23 mouse cellular contexts compared by ENCODE assay signal in genomic region chr17:79809491-79810316, GRCm38 (mm10).
A peak's percentile ranks its signal among the peaks of the same experiment; 100 is the strongest.
DNase-seq lines count a peak whose midpoint lies in the region; ATAC-seq and TF ChIP-seq lines count a peak whose summit lies in the region.
"Had no signal": no experiment of that assay in that cellular context is flagged by ENCODE, and none has a peak within 500 bp of the region (broad histone marks: within the 10 kb centered on the region; RNA-seq: fewer than 3 reads in every experiment).

No protein-coding gene starts in this region.

- WGBS in forebrain, embryonic 13.5 days, result 71% methylated on average over 23 of the region's 23 CpGs
- WGBS in forebrain, embryonic 10.5 days, result 88% methylated on average over 23 of the region's 23 CpGs
- WGBS in lung, postnatal 0 days, result 49% methylated on average over 23 of the region's 23 CpGs
- WGBS in forebrain, embryonic 16.5 days, result 64% methylated on average over 23 of the region's 23 CpGs

- no peaks in the 10 kb centered on the region for H3K36me3 ChIP-seq in forebrain, embryonic 13.5 days (ENCODE audit: poor library complexity, severe bottlenecking)
- no peaks in the 10 kb centered on the region for H3K36me3 ChIP-seq in forebrain, embryonic 10.5 days (replicated peaks)
- no peaks in the 10 kb centered on the region for H3K36me3 ChIP-seq in lung, postnatal 0 days (ENCODE audit: insufficient read depth, low read length)
- H3K36me3 ChIP-seq in forebrain, embryonic 16.5 days (ENCODE audit: control insufficient read depth, insufficient read depth), result no peaks in the 10 kb centered on the region
- H3K36me3 ChIP-seq: embryonic facial prominence, embryonic 15.5 days; hindbrain, embryonic 12.5 days; limb, embryonic 12.5 days had no signal

- ATAC-seq in forebrain, embryonic 13.5 days, result peak; percentile 75; the same call in 1 of the 2 replicates
- no peak; the same call in 1 of the 2 replicates for ATAC-seq in lung, postnatal 0 days
- 0 out of 2 replicates have a peak, but pooled peaks have one; percentile 8 for ATAC-seq in forebrain, embryonic 16.5 days
- ATAC-seq: activated CD4-positive, CD25-positive, alpha-beta regulatory T cell, adult 4 months; liver, postnatal 0 days had no signal

- no peak for DNase-seq in forebrain, embryonic 10.5 days (ENCODE audit: extremely low spot score, low spot score)
- DNase-seq in lung, postnatal 0 days (ENCODE audit: low spot score), result peak; percentile 49
- DNase-seq in lung, postnatal 14 days, result no peak
- DNase-seq in retina, embryonic 14.5 days (ENCODE audit: low spot score), result peak; percentile 77
- no peak for DNase-seq in left cerebral cortex, adult 18-20 months (ENCODE audit: low spot score in 2 of 2)
- DNase-seq in cerebellum, postnatal 4 days (ENCODE audit: low spot score in 2 of 2), result no peak
- DNase-seq: adrenal gland, adult 8-10 months; cerebellum, adult 18-20 months; cerebellum, postnatal 14 days; gastrocnemius, postnatal 25 days; kidney, adult 2 months; kidney, postnatal 14 days; liver, postnatal 0 days; lung, postnatal 36 days had no signal

- H3K4me2 ChIP-seq in forebrain, embryonic 13.5 days, result no peak overlapping the region
- no peak overlapping the region for H3K4me2 ChIP-seq in lung, postnatal 0 days (replicated peaks; ENCODE audit: low read depth, low read length)
- H3K4me2 ChIP-seq in forebrain, embryonic 16.5 days (ENCODE audit: low read length), result no peak overlapping the region
- H3K4me2 ChIP-seq: embryonic facial prominence, embryonic 15.5 days; hindbrain, embryonic 12.5 days; limb, embryonic 12.5 days; liver, embryonic 11.5 days had no signal

- no peak for TF ChIP-seq CTCF in lung, postnatal 0 days (IDR thresholded peaks at IDR 0.05)

- H3K4me1 ChIP-seq in forebrain, embryonic 13.5 days, result peaks cover 5% of the 10 kb centered on the region; the same call in 1 of the 2 replicates
- H3K4me1 ChIP-seq in forebrain, embryonic 10.5 days, result peaks cover 9% of the 10 kb centered on the region; the same call in 1 of the 2 replicates
- no peaks in the 10 kb centered on the region for H3K4me1 ChIP-seq in lung, postnatal 0 days (ENCODE audit: insufficient read depth, low read depth, low read length)
- H3K4me1 ChIP-seq in forebrain, embryonic 16.5 days (replicated peaks; ENCODE audit: control insufficient read depth, insufficient read depth, low read length), result no peaks in the 10 kb centered on the region
- H3K4me1 ChIP-seq: embryonic facial prominence, embryonic 15.5 days; hindbrain, embryonic 12.5 days; megakaryocyte, embryonic 14.5 days had no signal

- H3K4me3 ChIP-seq in forebrain, embryonic 13.5 days, result no peak overlapping the region
- no peak overlapping the region for H3K4me3 ChIP-seq in forebrain, embryonic 10.5 days
- no peak overlapping the region for H3K4me3 ChIP-seq in lung, postnatal 0 days (ENCODE audit: low read depth, low read length)
- no peak overlapping the region for H3K4me3 ChIP-seq in forebrain, embryonic 16.5 days (replicated peaks; ENCODE audit: low read length)
- H3K4me3 ChIP-seq: embryonic facial prominence, embryonic 15.5 days; hindbrain, embryonic 12.5 days; layer of hippocampus, adult 2 months; limb, embryonic 12.5 days; megakaryocyte, embryonic 14.5 days had no signal

- 0 out of 2 replicates have a peak, but pooled peaks cover under 1% of the 10 kb centered on the region for H3K27me3 ChIP-seq in forebrain, embryonic 13.5 days
- H3K27me3 ChIP-seq in forebrain, embryonic 10.5 days (ENCODE audit: poor library complexity, severe bottlenecking), result peaks cover 76% of the 10 kb centered on the region
- no peaks in the 10 kb centered on the region for H3K27me3 ChIP-seq in lung, postnatal 0 days (replicated peaks; ENCODE audit: insufficient read depth, low read length)
- no peaks in the 10 kb centered on the region for H3K27me3 ChIP-seq in forebrain, embryonic 16.5 days (replicated peaks; ENCODE audit: control insufficient read depth, insufficient read depth, low read length)
- H3K27me3 ChIP-seq: embryonic facial prominence, embryonic 15.5 days; limb, embryonic 12.5 days; megakaryocyte, embryonic 14.5 days had no signal

- no peak overlapping the region for H3K27ac ChIP-seq in forebrain, embryonic 13.5 days
- H3K27ac ChIP-seq in forebrain, embryonic 10.5 days, result no peak overlapping the region
- no peak overlapping the region for H3K27ac ChIP-seq in lung, postnatal 0 days (ENCODE audit: low read length)
- no peak overlapping the region for H3K27ac ChIP-seq in forebrain, embryonic 16.5 days (ENCODE audit: low read length)
- H3K27ac ChIP-seq: embryonic facial prominence, embryonic 15.5 days; hindbrain, embryonic 12.5 days; layer of hippocampus, adult 2 months; limb, embryonic 12.5 days had no signal

- TF ChIP-seq EP300 in lung, postnatal 0 days (IDR thresholded peaks at IDR 0.05), result no peak

- H3K9ac ChIP-seq in forebrain, embryonic 13.5 days, result no peak overlapping the region
- H3K9ac ChIP-seq in lung, postnatal 0 days (replicated peaks; ENCODE audit: low read depth), result no peak overlapping the region
- H3K9ac ChIP-seq in forebrain, embryonic 16.5 days (replicated peaks; ENCODE audit: low read depth, low read length), result no peak overlapping the region
- H3K9ac ChIP-seq: embryonic facial prominence, embryonic 15.5 days; hindbrain, embryonic 12.5 days; limb, embryonic 12.5 days; liver, postnatal 0 days had no signal

- H3K9me3 ChIP-seq in forebrain, embryonic 13.5 days (replicated peaks), result no peaks in the 10 kb centered on the region
- no peaks in the 10 kb centered on the region for H3K9me3 ChIP-seq in forebrain, embryonic 10.5 days
- H3K9me3 ChIP-seq in lung, postnatal 0 days (ENCODE audit: low read length), result no peaks in the 10 kb centered on the region
- H3K9me3 ChIP-seq in forebrain, embryonic 16.5 days (ENCODE audit: control insufficient read depth, low read length), result no peaks in the 10 kb centered on the region
- H3K9me3 ChIP-seq: embryonic facial prominence, embryonic 15.5 days; hindbrain, embryonic 12.5 days; limb, embryonic 12.5 days; megakaryocyte, embryonic 14.5 days had no signal

Comparison
In these comparisons a context has a peak if more than half of its experiments do, and no peak if none do; other contexts are left out.
1. DNase-seq: peak in lung, postnatal 0 days (single experiment) and retina, embryonic 14.5 days (single experiment); none in forebrain, embryonic 10.5 days (single experiment), lung, postnatal 14 days (single experiment), left cerebral cortex, adult 18-20 months (0 of 2) and cerebellum, postnatal 4 days (0 of 2).